Mouse (Mus musculus): Measurements from ENCODE around the gene Evi5l.
"Not testable (repeated sequence)": the region's sequence is repeated elsewhere in the genome, so short reads cannot be mapped to it uniquely, and the experiment has no call there.

The Evi5l gene

DNA sequence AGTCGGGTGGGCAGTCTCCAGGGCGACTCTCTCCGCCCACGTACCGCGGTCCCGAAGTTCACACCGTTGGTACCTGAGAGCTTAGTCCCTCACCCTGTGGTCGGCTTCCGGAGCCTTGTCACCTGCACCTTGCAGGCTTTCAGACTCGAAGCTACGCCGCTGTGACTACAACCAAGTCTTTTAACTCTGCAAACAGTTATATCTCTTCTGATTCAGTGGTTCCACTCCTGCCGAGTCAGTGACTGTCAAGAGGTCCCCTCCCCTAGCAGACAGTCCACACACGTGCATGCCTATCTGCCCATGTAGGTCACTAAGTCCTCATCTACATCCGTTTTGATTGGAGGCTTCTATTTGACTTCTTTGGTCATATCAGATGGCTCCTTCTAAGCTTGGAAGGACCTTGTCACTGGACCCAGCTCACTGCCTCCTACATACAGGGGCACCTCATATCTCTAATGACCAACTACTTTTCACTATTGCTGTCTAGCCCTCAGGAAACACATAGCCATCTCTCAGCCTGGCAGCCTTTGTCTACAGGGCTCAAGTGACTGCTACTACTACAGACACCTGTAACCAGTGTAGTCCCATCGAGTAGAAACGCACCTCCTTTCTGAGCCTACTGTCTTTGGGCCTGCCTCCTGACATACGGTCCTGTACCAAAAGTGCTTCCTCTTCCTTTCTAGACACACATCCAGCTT lies 73.0 kb downstream of the Evi5l start:
- DNase-seq, result no peak

DNA sequence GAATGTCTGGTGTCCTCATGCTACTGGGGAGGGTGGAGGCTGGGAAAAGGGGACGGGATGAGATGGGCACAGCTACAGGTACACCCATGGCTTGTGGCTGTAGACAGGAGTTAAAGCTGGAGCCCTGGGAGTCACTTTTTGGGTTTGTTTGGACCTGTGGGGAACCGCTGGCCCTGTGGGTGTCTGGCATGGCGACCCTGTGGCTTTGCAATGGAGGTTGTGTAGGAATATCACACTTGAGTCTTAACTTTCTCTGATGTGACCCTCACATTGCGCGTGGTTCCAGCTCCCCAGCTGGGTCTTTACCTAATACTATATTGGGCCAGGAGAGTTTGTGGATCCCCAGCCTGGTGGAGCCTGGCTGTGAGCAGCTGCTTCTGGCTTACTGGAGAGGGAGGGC lies 78.7 kb downstream of the Evi5l start:
- DNase-seq, result no peak

DNA sequence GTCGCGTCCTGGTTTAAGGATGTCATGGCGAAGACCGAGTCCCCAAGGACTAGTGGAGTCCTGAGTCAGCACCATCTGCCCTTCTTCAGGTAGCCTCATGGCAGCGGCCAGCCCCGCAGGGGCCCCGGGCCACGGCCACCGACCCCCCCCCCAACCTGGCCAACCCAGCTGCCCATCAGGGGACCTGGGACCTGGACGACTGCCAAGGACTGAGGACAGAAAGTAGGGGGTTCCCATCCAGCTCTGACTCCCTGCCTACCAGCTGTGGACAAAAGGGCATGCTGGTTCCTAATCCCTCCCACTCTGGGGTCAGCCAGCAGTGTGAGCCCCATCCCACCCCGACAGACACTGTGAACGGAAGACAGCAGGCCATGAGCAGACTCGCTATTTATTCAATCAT lies 79.4 kb downstream of the Evi5l start:
- DNase-seq, result no peak

GRCm38 (mm10) chr8:4247241-4247640 lies 80.9 kb downstream of the Evi5l start:
- DNase-seq, result no peak

DNA sequence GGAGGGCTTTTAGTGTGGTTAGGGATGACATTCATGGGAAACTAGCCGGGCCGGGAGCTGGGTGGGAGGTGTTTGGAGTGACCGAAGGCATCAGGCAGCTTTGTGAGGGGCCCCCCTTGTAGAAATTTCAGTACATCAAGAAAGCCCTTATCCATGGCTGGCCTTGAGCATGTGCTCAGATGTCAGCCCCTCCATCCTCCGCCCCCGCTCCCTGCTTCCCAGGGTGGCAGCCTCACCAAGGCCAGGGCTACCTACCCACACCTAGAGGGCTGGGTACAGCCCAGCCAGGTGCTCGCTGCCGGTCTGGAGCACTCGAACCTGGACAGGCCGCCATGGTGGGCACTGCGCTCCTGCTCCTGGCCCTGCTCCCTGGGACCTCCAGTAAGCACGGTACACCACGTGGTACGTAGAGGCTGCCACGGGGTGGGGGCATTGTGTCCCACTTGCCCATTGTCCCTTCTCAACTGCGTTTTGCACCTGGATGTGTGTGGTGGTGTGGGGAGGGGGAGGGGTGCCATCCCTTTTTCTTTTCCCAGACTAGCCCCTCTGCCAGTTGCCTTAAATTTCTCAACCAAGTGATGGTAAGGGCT lies 81.7 kb downstream of the Evi5l start, which contains the start of gene Tgfbr3l:
TSS of gene Tgfbr3l (plus strand) at position 264 of the 590 bp plus-strand sequence.
- DNase-seq, result no peak

- no peak for DNase-seq
Measured at GRCm38 (mm10) chr8:4249213-4249612, 82.8 kb downstream of the Evi5l start.

- peak; percentile 75 for DNase-seq
Measured at GRCm38 (mm10) chr8:4250306-4250970, 84.1 kb downstream of the Evi5l start.

DNA sequence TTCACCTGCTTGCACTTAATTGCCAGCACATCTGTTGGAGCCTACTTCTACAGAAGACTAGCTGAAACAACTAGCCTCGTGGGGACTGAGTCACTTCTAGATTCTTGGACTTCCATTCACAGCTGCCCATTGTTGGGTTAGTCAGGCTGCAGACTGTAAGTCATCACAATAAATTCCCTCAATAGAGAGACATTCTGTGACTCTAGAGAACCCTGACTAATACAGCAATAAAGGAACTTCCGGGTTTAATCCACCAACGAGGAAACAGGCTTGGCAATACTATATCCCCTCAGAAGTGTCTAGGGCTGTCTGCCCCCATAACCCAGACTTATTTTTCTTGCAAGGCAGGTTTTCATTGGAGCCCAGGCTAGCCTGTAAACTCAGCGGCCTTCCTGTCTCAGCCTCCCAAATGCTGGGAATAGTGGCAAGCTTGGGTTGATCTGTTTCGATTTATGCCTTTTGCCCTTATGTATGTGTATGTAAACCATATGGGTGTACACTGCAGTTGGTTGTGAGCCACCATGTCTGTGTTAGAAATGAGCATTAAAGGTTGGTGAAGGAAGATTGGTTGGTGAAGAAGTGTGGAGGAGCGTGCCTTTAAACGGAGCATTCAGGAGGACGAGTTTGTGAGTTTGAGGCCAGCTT lies 85.9 kb downstream of the Evi5l start:
- no peak for DNase-seq

DNA sequence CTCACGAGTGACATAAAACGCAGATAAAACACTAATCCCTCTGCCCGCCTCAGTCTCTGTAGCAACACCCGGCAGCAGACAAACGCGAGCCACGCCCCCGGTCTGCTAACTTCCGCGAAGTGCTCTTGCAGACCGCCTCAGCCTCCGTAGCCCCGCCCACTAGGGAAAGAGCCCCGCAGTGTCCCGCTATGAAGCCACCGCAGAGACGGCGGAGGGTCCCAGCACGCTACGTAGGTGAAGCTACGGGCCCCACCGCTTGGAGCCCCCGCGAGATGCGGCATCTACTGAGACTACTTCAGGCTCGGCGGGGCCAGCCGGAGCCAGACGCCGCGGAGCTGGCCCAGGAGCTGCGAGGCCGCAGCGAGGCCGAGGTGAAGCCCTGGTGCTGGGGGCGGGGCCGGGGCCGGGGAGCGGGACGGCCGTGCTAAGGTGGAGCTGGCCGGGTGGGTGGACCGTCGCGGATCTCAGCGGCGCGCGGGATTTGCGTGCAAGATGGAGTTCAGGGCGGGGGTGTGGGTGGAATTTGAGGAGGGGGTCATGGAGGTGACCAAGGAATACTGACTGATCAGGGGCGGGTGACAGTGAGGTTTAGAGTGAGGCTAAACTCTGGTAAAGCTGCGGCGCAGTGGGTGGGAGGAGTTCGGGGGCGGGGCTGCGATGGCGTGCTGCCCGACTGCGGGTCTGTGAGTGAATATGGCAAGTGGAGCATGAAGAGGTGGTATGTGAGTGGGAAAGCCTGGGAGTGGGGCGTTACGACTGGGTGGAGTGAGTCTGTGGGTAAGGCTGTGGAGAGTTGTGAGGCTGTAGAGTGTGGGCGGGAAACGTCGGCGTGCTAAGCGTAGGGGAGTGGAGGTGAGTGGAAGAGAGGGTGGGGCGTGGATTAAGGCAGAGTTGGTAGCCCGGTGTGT lies 86.8 kb downstream of the Evi5l start, which contains the start of gene Snapc2:
TSS of gene Snapc2 (plus strand) at position 147 of the 908 bp plus-strand sequence.
- peak; percentile 94 for DNase-seq

DNA sequence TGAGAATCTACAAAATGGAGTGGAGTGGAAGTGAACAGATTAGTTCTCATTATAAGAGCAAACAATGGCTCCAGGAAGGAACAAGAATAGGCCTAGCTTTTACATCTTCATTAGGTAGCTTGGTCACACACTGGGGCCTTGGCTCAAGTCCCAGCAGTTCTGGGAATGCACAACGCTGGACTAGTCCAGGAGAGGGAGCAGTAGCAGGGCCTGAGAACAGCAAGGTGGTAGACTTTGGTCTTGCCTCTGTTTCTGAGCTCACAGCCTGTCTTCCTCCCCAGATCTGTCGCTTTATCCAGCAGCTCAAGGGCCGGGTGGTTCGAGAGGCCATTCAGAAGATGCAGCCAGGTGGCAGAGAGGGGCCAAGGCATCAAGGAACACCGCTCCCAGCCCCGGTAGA lies 87.6 kb downstream of the Evi5l start:
- DNase-seq, result peak; percentile 83

GRCm38 (mm10) chr8:4255471-4255870 lies 89.1 kb downstream of the Evi5l start:
- DNase-seq, result not testable (repeated sequence)

GRCm38 (mm10) chr8:4256911-4257310 lies 90.5 kb downstream of the Evi5l start:
- DNase-seq, result no peak

DNA sequence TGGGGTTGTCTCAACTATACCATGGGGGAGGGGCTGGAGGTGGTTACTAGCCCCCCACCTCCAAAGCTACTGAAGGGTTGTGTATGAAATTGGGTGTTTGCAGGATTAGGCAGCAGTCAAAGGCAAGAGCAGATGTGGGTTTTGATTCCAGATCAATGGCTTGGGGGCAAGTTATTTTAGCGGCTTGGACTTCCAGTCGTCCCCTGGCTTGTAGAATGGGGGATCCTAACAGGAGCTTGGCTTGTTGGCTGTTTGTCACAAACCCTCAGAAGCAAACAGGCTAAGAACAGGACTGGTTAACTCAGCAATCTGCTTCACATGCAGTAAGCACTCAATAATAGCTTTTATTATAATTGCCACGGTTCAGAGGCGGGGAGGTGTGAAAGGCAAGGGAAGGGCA lies 91.0 kb downstream of the Evi5l start:
- no peak for DNase-seq

GRCm38 (mm10) chr8:4258233-4258632 lies 91.9 kb downstream of the Evi5l start:
- DNase-seq, result peak; percentile 54

DNA sequence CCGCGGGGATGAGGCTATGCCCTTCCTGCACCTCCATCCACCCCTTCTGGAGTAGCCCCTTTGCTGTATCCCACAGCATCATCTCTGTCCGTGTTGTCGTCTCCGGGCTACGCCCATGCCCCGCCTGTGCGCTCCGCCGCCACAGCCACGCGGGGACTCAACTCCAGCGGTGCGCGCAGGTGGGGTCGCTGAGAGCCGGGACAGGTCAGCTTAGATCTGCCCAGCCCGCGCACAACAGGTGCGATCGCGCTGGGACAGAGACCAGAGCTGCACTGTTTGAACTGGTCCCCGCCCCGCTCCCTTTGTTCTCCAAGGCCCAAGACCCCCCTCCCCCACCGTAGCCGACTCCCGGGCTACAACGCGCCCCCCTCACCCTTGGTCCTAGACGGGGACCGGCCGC lies 92.3 kb downstream of the Evi5l start:
- peak; percentile 43 for DNase-seq

DNA sequence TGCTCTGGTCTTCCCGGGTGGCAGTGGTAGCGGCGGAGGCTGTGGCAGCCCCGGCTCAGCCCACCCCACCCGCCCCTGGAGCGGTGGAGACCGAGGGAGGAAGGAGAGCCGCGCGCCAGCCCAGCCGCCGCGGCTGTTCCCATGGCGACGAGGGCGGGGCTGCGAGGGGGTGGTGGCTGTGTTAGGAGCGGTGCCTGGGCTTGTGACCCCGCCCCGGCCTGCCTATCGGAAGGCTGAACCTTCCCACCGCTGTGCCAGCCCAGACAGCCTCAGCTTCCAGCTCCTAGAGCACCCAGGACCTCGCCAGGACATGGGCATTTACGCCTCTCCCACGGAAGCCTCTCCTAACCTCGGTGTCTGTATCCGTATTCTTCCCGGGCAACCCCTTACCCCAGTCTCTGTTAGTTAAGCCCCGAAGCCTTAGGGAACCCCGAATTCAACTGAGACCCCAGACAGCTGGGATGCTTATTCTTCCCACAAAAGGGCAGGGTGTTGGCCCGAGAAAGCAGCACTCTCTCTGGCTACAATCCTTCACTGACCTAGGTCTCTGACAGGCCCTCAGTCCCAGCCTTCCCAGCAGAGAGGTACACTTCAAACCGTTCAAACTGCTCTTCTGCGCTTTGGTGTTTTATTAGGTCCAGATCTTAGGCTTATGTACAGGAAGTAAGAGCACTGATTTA lies 92.9 kb downstream of the Evi5l start, which contains the start of gene Ctxn1:
TSS of gene Ctxn1 (minus strand) at position 150 of the 680 bp plus-strand sequence.
- peak; percentile 93 for DNase-seq

GRCm38 (mm10) chr8:4259805-4260170 lies 93.4 kb downstream of the Evi5l start:
- no peak for DNase-seq
